Comparison of ENCODE assay signal across 11 mouse cellular contexts in genomic region chr1:39805243-39805979, GRCm38 (mm10). TPM values are rescaled to one million over a fixed set of nuclear protein-coding genes. Genes with fewer than 3 reads are reported as not detected.
DNase-seq lines count a peak whose midpoint lies in the region; TF ChIP-seq lines count a peak whose summit lies in the region.
"Had no signal": no experiment of that assay in that cellular context is flagged by ENCODE, and none has a peak within 500 bp of the region (broad histone marks: within the 10 kb centered on the region; RNA-seq: fewer than 3 reads in every experiment).

Gene Gm3646, minus strand, starts transcription at chr1:39805332.

- no peak for TF ChIP-seq CTCF in layer of hippocampus, adult 2 months (conservative IDR thresholded peaks at IDR 0.05)

- peak; percentile 63 for DNase-seq in adrenal gland, adult 2 months
- no peak for DNase-seq in adrenal gland, adult 18-20 months (ENCODE audit: low spot score in 2 of 2)
- peak in 1 of 2 experiments; percentile 29 for DNase-seq in layer of hippocampus, adult 2 months (ENCODE audit: low spot score in 2 of 2)
- no peak for DNase-seq in layer of hippocampus, adult 11-12 months (ENCODE audit: low spot score)
- DNase-seq in gastrocnemius, postnatal 10 days: peak; percentile 41
- peak; percentile 59 to 77 for DNase-seq in heart, postnatal 14 days
- no peak for DNase-seq in left cerebral cortex, postnatal 36 days (ENCODE audit: low spot score in 2 of 2)
- DNase-seq in testis, postnatal 14 days (ENCODE audit: low spot score): no peak
- DNase-seq: kidney, adult 11 months; lung, postnatal 14 days had no signal

- H3K27ac ChIP-seq in layer of hippocampus, adult 2 months: peak within 1 kb of the TSS; percentile 43; the same call in 1 of the 2 replicates

- intact Hi-C loops in heart, postnatal 14 days (cut with DNase I): no loop called here
- intact Hi-C loops in left cerebral cortex, postnatal 36 days (cut with DNase I): no loop called here

- H3K4me3 ChIP-seq in layer of hippocampus, adult 2 months: no peak within 1 kb of the TSS

RNA-seq across cellular contexts. Expression of gene Gm3646, which starts in this region (rescaled TPM):
- total RNA-seq in adrenal gland, adult 2 months (2021): not detected
- not detected in 2 replicates for polyA plus RNA-seq in adrenal gland, adult 2 months (2012; rRNA removed)
- not detected for total RNA-seq in adrenal gland, adult 18-20 months (2021)
- not detected for total RNA-seq in layer of hippocampus, adult 2 months (2021)
- total RNA-seq in gastrocnemius, postnatal 10 days (2021): 1 to 10 TPM in 1 of 2 experiments, under 1 TPM in 1; 0.95 to 2.3 TPM
- 1 to 10 TPM; 6.4 to 7.6 TPM for total RNA-seq in heart, postnatal 14 days (2021)
- not detected for total RNA-seq in left cerebral cortex, postnatal 36 days (2021)
- polyA plus RNA-seq: limb, embryonic 11.5 days had no signal

Comparison
In these comparisons a context has a peak if more than half of its experiments do, and no peak if none do; other contexts are left out.
1. Peak in DNase-seq in adrenal gland, adult 2 months; RNA of the gene not detected or under 1 TPM.
2. DNase-seq: peak in gastrocnemius, postnatal 10 days (single experiment) and heart, postnatal 14 days (2 of 2); none in adrenal gland, adult 18-20 months (0 of 2), layer of hippocampus, adult 11-12 months (single experiment), left cerebral cortex, postnatal 36 days (0 of 2) and testis, postnatal 14 days (single experiment).